Mouse (Mus musculus) olfactory bulb, adult 2 months (tissue): ENCODE measurements around the gene Chrm3. TPM values are rescaled to one million over a fixed set of nuclear protein-coding genes. Genes with fewer than 3 reads are reported as not detected.

Source experiments
- H3K27ac ChIP-seq: fragments of 200-500 bp; 2 replicates; pipeline ENCODE4 v1.5.1; 2012; ENCODE audit warnings: low read depth, low read length; ENCODE audit not compliant: insufficient read depth
- H3K4me1 ChIP-seq: fragments of 200-500 bp; 2 replicates; pipeline ENCODE4 v1.6.1; 2012; ENCODE audit warnings: low read length; ENCODE audit not compliant: control insufficient read depth, insufficient read depth
- H3K4me3 ChIP-seq: fragments of 200-500 bp; 2 replicates; pipeline ENCODE4 v1.5.1; 2012; ENCODE audit warnings: mild to moderate bottlenecking, low read depth, low read length, moderate library complexity; ENCODE audit not compliant: insufficient read depth
- CTCF ChIP-seq: fragments of 200-500 bp; IDR thresholded peaks from 2 replicates; pipeline ENCODE4 v1.5.1; 2012; ENCODE audit warnings: low read depth, mild to moderate bottlenecking, low read length, moderate library complexity; ENCODE audit not compliant: insufficient read depth
- POLR2A ChIP-seq: fragments of 200-500 bp; IDR thresholded peaks from 2 replicates; pipeline ENCODE4 v1.6.1; 2012; ENCODE audit warnings: mild to moderate bottlenecking, low read depth, low read length, moderate library complexity; ENCODE audit not compliant: insufficient read depth
- WGBS: fragments of 180-500 bp; shearing (Covaris S2); methylation state at CpG from one replicate; pipeline ENCODE4 v1.1.7; 2018; 5-methylcytosine and 5-hydroxymethylcytosine counted together
- polyA plus RNA-seq: library from polyadenylated mRNA; stranded (reverse); fragments of >200 nt; gene quantifications from 2 replicates; pipeline ENCODE4 v1.2.4, GENCODE M21; 2012; ENCODE audit warnings: low replicate concordance; ENCODE audit not compliant: missing spikeins, insufficient read depth, insufficient read length

The Chrm3 gene
- polyA plus RNA-seq, 1 experiment = not detected

GRCm38 (mm10) chr13:10189829-10190228, 170.8 kb downstream of the Chrm3 start:
- 51% methylated on average over 2 of the region's 2 CpGs for WGBS
- no peak for TF ChIP-seq CTCF
- TF ChIP-seq POLR2A = no peak
- Histone ChIP-seq H3K4me3 (no peak overlapping the region), H3K27ac (no peak overlapping the region), H3K4me1 (no peaks in the 10 kb centered on the region)

GRCm38 (mm10) chr13:10187926-10188325, 172.7 kb downstream of the Chrm3 start:
- TF ChIP-seq POLR2A (no peak), CTCF (no peak)

GRCm38 (mm10) chr13:10183837-10184236, 176.8 kb downstream of the Chrm3 start:
- 86% methylated on average over 4 of the region's 4 CpGs for WGBS
- Histone ChIP-seq H3K4me3 (no peak overlapping the region), H3K27ac (no peak overlapping the region), H3K4me1 (no peaks in the 10 kb centered on the region)
- TF ChIP-seq POLR2A (no peak), CTCF (no peak)

More at GRCm38 (mm10) chr13:10187926-10188325, 172.7 kb downstream of the Chrm3 start:
- Histone ChIP-seq H3K4me3 (no peak overlapping the region), H3K4me1 (no peaks in the 10 kb centered on the region), H3K27ac (no peak overlapping the region)
- 81% methylated on average over 3 of the region's 3 CpGs for WGBS

GRCm38 (mm10) chr13:10182756-10183155, 177.9 kb downstream of the Chrm3 start:
- 74% methylated on average over 2 of the region's 2 CpGs for WGBS
- TF ChIP-seq POLR2A (no peak), CTCF (no peak)
- Histone ChIP-seq H3K27ac (no peak overlapping the region), H3K4me1 (no peaks in the 10 kb centered on the region), H3K4me3 (no peak overlapping the region)

- H3K27ac ChIP-seq = no peak overlapping the region
- no peaks in the 10 kb centered on the region for H3K4me1 ChIP-seq
- WGBS = 93% methylated on average over 2 of the region's 2 CpGs
- no peak for TF ChIP-seq POLR2A
- no peak for TF ChIP-seq CTCF
- H3K4me3 ChIP-seq = no peak overlapping the region
Measured at GRCm38 (mm10) chr13:10170529-10170928, 190.1 kb downstream of the Chrm3 start.

GRCm38 (mm10) chr13:10163354-10163753, 197.3 kb downstream of the Chrm3 start:
- no peak overlapping the region for H3K27ac ChIP-seq
- no peak overlapping the region for H3K4me3 ChIP-seq
- no peaks in the 10 kb centered on the region for H3K4me1 ChIP-seq
- TF ChIP-seq POLR2A (no peak), CTCF (no peak)

GRCm38 (mm10) chr13:10157496-10157895, 203.2 kb downstream of the Chrm3 start:
- WGBS = 83% methylated on average over 3 of the region's 3 CpGs
- H3K27ac ChIP-seq = no peak overlapping the region
- no peak overlapping the region for H3K4me3 ChIP-seq
- no peaks in the 10 kb centered on the region for H3K4me1 ChIP-seq
- no peak for TF ChIP-seq CTCF
- no peak for TF ChIP-seq POLR2A

- no peak overlapping the region for H3K27ac ChIP-seq
- TF ChIP-seq POLR2A (no peak), CTCF (no peak)
- WGBS = 70% methylated on average over 4 of the region's 4 CpGs
- no peak overlapping the region for H3K4me3 ChIP-seq
- H3K4me1 ChIP-seq = no peaks in the 10 kb centered on the region
Measured at GRCm38 (mm10) chr13:10140573-10140972, 220.1 kb downstream of the Chrm3 start.

GRCm38 (mm10) chr13:10138878-10139277, 221.8 kb downstream of the Chrm3 start:
- 95% methylated on average over 4 of the region's 4 CpGs for WGBS
- no peak overlapping the region for H3K27ac ChIP-seq
- no peaks in the 10 kb centered on the region for H3K4me1 ChIP-seq
- H3K4me3 ChIP-seq = no peak overlapping the region
- TF ChIP-seq POLR2A (no peak), CTCF (no peak)

GRCm38 (mm10) chr13:10131064-10131463, 229.6 kb downstream of the Chrm3 start:
- 0 out of 2 replicates have a peak, but pooled peaks cover 2% of the 10 kb centered on the region for H3K4me1 ChIP-seq
- H3K27ac ChIP-seq = no peak overlapping the region
- H3K4me3 ChIP-seq = no peak overlapping the region
- TF ChIP-seq CTCF = no peak
- TF ChIP-seq POLR2A = no peak
- 43% methylated on average over 2 of the region's 2 CpGs for WGBS
